Mouse (Mus musculus): ENCODE results near the gene Trp53tg5.

Trp53tg5 gene

DNA sequence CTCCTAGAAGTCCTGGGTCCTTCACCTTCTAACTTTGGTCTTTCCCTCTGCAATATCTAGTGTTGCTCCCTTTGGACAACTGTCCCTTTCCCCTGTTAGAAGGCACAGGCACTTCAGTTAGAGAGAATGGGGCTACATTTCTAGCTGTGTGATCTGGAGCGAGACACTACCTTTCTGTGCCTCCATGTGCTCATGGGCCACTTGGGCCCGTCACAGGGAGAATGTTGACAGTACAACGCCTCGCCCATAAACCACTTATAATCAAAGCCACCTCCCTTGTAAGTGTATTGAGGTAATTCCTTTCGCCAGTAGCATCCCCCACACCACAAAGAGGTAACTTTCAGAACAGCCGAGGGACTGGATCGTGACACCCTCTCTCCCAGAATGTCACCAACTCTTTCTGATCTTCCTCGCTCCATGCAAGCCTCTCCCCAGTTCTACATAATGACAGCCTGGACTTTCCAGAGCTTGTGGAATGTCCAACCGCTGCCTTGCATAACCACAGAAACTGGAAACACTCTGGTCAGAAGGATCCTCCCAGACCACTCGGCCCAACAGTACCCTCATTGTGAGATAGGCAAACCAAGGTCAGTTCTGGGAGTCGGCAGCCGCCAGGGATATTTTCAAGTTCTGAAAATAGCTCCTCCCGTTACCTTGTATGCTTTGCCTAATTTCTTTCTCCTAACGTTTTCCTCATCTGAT lies 24.0 kb downstream of the Trp53tg5 start:
- DNase-seq (ENCODE audit: low spot score), result no peak

- no peak for DNase-seq (ENCODE audit: low spot score)
These were observed 24.6 kb downstream of the Trp53tg5 start for GRCm38 (mm10) chr2:164448921-164449320.

DNA sequence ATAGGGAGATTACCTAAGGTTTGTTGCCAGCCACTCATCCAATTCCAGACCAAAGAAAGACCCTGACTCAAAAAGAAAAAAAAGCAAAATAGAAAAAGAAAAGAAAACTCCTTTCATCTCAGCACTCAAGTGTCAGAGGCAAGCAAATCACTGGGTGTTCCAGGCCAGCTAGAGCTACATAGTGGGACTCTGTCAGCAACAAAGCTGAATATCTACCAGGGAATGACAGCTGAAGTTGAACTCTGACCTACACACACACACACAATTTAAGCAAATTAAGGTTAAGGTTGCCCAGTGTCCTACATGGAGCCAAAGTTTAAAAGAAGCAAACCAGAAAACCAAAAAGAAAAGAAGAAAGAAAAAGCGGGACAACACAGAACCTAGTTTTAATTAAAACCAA lies 25.4 kb downstream of the Trp53tg5 start:
- DNase-seq (ENCODE audit: low spot score), result no peak

DNA sequence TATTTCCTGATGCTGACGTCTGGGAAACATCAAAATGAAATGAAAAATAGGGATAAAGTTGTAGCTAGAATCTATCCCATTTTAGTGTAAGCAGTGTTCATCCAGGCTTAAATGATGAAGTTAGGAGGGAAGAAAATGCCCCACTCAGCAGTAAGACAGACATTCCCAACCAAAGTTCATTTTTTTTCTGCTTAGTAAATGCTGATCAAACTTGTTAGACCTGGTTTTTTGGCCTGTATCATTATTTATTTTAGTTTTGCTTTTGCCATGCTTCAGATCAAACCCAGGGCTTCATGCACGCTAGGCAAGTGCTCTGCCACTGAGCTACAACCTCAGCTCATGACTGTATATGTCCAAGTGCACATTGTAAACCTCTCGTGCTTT lies 27.4 kb downstream of the Trp53tg5 start:
- DNase-seq (ENCODE audit: low spot score), result no peak

GRCm38 (mm10) chr2:164445399-164446085 lies 28.0 kb downstream of the Trp53tg5 start:
- DNase-seq (ENCODE audit: low spot score), result no peak

GRCm38 (mm10) chr2:164444701-164445100 lies 28.8 kb downstream of the Trp53tg5 start:
- no peak for DNase-seq (ENCODE audit: low spot score)

- no peak for DNase-seq (ENCODE audit: low spot score)
These were observed 30.0 kb downstream of the Trp53tg5 start, which contains the start of gene Sdc4 for GRCm38 (mm10) chr2:164443460-164444000. Gene Sdc4, minus strand, starts transcription at chr2:164443887.

DNA sequence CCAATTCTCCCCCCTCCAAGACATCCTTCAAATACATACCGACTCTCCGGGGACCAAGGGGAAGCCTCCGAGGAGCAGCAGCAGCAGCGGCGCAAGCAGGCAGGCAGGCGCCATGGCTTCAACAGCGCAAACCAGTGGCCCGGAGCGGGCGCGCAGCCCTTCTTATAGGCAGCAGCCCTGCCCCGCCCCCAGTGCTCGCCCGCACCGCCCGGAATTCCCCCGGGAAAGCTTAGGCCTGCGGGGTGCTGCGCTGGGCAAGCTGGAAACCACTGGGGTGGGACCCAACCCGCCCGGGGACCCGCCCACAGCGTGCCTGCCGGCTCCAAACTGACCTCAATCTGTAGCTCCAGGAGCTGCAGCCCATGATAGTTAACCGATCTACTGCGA lies 30.5 kb downstream of the Trp53tg5 start:
- peak; percentile 84 for DNase-seq (ENCODE audit: low spot score)

- DNase-seq (ENCODE audit: low spot score), result peak; percentile 50
These were observed 31.0 kb downstream of the Trp53tg5 start for GRCm38 (mm10) chr2:164442315-164443050.

GRCm38 (mm10) chr2:164441731-164442130 lies 31.8 kb downstream of the Trp53tg5 start:
- no peak for DNase-seq (ENCODE audit: low spot score)

GRCm38 (mm10) chr2:164441155-164441554 lies 32.4 kb downstream of the Trp53tg5 start:
- DNase-seq (ENCODE audit: low spot score), result no peak

GRCm38 (mm10) chr2:164440314-164440713 lies 33.2 kb downstream of the Trp53tg5 start:
- DNase-seq (ENCODE audit: low spot score), result no peak

- no peak for DNase-seq (ENCODE audit: low spot score)
These were observed 34.5 kb downstream of the Trp53tg5 start for GRCm38 (mm10) chr2:164439001-164439421.

DNA sequence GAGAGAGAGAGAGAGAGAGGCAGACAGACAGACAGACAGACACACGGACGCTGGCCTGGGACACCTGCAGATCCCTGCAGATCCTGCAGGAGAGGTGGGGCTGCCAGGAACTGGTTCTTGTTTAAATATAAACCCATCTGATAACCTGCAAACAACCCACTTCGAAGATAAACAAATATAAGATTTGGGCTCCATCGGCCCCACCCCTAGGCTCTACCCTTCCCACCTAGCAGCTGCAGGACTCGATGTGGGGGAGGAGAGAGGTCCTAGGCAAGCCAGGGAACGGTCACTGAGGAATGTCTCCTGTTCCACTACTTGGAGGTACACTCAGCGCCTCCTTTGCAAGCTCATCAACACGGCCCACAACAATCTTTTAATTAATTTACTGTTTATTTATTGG lies 35.3 kb downstream of the Trp53tg5 start:
- DNase-seq (ENCODE audit: low spot score), result no peak

GRCm38 (mm10) chr2:164437710-164438109 lies 35.8 kb downstream of the Trp53tg5 start:
- DNase-seq (ENCODE audit: low spot score), result no peak

DNA sequence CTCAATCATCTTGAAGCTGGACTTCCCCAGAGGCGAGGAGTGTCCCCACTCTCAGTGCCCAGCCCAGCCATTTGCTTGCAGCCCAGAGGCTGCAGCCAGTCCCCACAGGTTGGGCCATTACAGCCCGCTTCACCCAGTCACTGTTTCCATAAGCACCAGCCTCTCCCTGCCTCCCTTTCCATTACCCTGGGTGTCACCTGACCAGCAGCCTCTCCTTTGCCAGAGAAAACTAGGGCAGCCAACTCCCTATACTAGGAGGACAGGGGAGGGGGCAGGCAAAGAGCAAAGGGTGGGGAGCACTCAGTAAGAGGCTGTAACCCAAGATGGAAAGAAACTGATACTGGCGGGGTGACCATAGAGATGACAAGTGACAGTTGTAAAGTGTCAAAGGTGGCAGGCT lies 36.6 kb downstream of the Trp53tg5 start:
- DNase-seq (ENCODE audit: low spot score), result no peak

DNA sequence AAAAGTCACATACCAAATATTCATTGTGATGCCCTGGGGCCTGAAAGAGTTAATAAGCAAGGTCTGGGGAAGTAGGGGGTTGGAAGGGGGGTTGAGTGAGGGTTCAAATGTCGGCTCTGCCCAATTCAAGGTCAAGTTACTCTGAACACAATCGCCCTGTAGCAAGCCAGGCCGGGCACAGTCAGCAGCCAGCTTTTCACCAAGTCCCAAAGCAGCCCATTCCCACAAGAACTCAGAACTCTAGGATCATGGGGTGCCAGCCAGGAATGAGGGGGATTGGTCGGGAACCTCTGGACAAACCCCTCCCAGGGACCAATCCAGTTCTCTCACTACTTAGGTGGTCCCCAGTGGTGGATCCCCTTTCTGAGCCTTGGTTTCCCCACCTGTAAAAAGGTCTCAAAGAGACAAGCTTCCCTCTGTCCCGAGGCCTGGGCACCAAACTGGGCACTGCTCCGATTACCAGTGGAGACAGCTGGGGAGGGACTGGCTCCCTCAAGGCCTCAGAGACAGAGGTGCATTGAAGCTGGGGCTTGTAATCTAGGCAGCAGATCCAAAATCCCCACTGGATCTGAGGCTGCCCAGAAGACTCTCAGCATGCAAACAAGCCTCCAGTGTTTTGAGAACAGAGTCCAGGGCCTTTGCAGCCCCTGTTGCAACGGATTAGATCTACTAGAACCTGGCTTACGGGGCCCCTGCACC lies 37.2 kb downstream of the Trp53tg5 start:
- peak; percentile 39 for DNase-seq (ENCODE audit: low spot score)

DNA sequence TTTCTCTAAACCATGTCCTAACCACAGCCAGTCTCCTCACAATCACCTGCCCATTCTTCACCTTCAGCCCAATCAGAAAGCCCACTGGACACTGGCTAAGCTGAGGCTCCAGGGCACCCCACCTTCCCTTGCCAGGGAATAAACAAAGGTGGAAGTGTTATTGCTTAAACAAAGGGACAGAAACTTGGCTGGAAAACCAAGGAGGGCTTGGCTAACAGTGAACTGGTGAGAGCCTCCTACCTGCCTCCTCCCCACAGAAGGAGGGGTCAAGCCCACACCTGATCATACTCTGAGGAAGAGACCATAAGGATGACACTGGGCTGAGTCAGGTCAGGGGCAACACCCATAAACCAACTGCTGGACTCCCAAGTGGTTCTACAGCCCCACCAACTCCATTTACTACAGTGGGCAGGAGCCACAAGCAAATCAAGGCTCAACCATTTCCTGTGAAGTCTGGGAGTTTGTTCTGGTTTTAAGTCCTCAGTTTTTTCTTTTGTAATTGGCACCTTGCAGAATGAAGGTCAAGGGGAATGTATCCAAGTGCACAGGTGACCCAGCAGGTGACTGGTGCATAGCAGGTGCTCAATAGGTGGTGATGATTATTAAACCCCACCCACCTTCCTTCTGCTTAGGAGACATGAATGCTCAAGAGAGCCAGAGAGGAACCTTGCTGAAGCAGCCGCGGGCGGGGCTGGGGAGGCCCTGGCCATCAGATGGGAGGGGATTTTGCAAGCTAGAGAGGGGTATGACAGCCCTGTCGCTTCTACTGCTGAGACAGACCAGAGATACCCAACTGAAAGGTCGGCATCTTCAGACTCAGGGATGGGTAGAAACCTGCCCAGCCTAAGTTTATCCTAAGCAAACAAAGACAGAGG lies 38.1 kb downstream of the Trp53tg5 start:
- DNase-seq (ENCODE audit: low spot score), result no peak

DNA sequence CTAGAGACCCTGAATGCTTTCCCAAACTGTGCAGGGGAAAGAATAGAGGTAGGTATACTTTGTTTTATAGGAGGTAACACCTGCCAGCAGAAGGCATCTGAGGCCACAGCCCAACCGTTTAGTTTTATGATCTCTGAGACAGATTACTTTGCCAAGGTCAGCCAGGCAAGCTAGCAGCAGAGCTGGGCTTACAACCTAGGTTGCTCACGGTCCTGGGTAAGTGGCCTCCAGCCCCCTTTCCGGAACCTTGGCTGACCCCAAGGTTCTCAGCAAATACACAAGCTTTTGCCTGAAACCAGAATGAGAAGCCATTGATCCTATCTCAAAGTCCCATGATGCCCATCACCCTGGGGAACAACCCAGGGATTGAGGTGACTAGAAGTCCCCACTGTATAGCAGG lies 38.8 kb downstream of the Trp53tg5 start:
- DNase-seq (ENCODE audit: low spot score), result no peak

GRCm38 (mm10) chr2:164433278-164433895 lies 40.1 kb downstream of the Trp53tg5 start:
- no peak for DNase-seq (ENCODE audit: low spot score)
